Mouse (Mus musculus) megakaryocyte progenitor cell, adult 5-6 weeks (primary cell): ENCODE results near the gene Fbrs. TPM values are rescaled to one million over a fixed set of nuclear protein-coding genes. Genes with fewer than 3 reads are reported as not detected.
"Not testable (repeated sequence)": the region's sequence is repeated elsewhere in the genome, so short reads cannot be mapped to it uniquely, and the experiment has no call there.

Experiments
- ATAC-seq: replicated peaks from 2 replicates; pipeline ENCODE4 v1.8.0; 2016; ENCODE audit warnings: mild to moderate bottlenecking, moderate TSS enrichment, inconsistent platforms; ENCODE audit not compliant: poor library complexity
- total RNA-seq, 2 experiments: library from RNA; stranded (forward) in 1 of 2; stranded (reverse) in 1 of 2; fragments of 157-497, 149-512 nt in 1 of 2; fragments of 200-1000 nt in 1 of 2; gene quantifications; 2 replicates each; pipeline versions ENCODE4 v1.2.3 to v1.2.4; 2015 to 2017

Gene Fbrs
- total RNA-seq, 2 experiments from 2014 or later, result 19.5 to 90.7 TPM

DNA sequence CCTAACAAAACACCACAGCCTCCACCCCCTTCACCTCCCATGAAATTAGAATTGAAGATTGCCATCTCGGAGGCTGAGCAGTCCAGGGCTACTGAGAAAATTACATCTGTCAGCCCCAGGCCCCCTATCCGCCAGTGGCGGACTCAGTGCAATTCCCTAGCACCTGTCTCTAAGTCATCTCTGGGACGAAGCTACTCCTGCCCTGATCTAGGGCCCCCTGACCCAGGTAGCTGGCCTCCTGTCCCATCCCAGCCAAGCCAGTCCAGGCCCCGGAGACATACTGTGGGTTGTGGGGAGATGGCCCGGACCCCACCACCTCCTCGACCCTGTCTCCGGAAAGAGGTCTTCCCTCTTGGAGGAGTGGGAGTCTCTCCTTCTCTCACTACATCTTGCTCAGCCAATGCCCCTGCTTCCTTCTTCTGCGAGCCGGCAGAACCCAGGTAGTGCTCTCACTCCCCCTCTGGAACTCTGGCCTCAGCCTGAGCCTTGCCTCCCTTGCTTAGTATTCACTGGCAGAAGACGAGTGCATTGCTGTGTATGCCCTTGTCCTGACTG is 3.7 kb upstream of the Fbrs start:
- ATAC-seq, result no peak

DNA sequence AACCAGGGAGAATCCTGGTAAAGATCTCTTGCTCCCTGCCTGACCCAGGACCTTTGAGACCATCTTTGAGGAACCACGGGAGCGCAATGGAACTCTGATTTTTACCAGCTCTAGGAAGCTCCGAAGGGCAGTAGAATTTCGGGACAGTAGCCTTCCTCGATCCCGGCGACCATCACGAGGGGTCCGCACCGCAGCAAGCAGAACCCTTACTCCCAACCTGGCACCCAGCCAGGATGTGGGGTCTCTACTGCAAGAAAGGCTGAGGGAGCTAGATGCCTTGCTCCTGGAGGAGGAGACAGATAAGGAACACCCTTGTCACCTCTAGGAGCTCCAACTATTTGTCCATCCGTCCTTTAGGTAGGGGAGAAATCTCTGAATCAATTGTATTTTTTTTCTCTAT is 2.7 kb upstream of the Fbrs start:
- ATAC-seq, result no peak

DNA sequence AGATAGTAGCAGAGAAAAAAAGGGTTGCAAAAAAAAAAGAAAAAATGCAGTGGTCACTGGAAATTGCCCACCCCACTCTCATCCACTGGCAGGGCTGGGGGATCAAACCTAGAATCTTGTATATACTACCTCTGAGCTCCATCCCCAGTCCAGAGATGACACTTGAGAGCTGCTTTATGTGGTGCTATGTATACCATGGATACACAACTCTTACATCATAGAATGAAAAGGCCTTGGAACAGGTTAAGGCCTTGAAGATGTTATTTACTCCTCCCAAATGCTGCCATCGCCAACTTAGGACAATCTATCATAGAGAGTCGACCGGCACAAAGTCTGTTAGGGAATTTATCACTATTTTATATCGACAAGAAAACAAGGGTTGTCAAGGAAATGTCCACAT is 2.1 kb upstream of the Fbrs start:
- ATAC-seq, result no peak

DNA sequence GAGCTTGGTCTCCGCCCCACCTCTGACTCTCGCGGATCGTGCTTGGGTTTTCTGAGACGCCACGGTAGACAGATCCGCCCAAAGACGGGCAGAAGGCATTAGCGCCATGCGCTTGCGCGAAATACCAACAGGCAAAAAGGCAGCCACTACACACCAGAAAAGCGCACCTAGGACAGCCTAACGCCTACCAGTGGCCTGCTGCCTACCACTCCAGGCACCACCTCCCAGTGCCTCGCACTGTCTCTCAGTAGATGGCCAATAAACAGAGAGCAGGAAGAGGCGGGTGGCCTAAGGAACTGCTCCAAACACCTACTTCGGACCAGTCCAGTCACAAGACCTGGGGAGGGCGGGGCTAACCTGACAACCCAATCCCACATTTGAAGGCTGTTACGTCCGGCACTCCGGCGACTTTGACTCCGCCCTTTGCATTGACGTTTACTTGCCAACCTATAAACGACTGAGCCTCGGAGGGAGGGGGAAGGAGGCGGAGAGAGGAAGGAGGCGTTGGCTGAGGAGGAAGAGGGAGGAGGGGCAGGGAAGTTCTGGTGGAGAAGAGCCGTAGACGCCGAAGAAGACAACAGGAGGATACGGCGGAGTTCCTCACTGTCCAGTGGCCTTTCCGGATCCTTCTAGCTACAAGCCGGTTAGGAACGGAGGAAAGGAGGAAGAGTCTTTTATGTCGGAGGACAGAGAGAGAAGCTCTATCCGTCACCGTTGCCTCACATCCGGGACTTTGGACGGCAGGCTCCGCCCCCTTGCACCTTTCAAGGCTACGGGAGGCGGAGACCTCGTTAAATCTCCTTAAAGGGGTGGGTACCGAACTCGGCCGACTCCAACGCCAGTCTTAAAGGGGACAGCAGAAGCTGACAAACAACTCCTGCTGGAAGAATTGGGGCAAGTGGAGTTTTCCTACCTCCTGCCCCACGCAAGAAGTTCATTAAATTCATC is 1.0 kb upstream of the Fbrs start:
- peak; percentile 78 for ATAC-seq

DNA sequence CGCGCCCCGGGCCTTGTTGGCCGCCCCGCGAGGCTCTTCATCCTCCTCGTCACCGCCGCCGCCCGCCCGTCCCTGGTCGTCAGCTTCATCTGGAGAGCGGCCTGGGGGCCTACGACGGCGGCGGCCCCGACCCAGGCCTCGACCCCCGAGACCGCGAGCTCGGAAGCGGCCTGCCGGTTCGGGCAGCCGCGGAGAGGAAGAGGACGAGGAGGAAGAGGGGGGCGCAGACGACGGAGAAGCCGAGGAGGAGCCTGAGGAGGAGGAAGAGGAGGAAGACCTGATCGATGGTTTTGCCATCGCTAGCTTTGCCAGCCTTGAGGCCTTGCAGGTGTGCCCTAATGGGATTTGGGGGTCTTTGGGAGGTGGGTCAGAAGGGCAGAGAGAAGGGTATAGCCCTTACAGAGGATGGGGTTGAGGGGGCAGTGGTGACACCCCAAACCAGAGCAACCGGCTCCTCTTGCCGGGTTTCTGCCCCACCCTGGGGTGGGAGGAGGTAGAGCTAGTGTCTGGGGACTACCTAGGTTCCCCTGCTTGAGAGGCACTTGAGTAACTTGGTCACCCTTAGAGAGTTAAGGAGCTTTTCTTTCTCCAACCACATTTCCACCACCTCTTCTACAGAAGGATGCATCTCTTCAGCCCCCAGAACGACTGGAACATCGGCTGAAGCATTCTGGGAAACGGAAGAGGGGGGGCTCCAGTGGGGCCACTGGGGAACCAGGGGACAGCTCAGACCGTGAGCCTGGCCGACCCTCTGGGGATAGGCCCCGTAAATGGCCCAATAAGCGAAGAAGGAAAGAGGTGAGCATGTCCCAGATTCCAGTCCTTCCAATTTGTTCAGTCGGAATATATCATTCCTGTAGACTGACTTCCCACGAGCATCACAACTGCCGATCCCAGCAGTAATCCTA is 573 bp downstream of the Fbrs start:
- no peak for ATAC-seq

DNA sequence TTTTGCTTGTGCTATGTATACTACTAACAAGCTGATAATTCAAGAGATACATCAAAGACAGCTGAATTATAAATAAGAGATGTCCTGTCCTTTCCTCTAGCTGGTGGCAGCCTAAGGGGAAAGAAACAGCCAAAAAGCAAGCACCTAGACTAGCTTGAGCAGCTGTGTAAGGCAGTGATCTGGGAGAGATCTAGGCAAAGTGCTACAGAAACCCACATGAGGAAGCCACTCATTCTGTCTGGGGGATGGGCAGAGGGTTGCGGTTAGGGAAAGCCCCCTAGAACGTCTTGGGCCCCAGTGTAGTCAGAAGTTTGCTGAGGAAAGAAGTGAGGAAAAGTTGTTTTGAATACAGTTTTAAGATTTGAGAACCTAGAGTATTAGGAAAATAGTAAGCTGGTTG is 1.3 kb downstream of the Fbrs start:
- ATAC-seq, result no peak

DNA sequence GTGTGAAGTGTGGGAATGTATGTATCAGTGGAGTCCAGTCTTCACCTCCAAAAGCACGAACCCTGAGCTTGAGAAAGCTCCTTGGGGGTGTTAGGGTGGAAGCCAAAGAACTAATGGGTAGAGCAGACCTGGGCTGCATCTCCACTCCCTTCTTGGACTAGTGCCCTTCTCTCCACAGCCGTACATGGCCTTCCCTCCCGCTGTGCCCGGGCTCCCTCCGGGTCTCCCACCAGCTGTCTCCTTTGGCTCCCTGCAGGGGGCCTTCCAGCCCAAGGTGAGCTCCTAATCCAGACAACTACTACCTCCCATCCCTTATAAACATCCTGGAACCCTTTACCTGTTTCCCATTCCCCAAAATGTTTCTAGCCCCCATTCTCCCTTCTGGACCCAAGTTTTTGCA is 6.4 kb downstream of the Fbrs start:
- no peak for ATAC-seq

DNA sequence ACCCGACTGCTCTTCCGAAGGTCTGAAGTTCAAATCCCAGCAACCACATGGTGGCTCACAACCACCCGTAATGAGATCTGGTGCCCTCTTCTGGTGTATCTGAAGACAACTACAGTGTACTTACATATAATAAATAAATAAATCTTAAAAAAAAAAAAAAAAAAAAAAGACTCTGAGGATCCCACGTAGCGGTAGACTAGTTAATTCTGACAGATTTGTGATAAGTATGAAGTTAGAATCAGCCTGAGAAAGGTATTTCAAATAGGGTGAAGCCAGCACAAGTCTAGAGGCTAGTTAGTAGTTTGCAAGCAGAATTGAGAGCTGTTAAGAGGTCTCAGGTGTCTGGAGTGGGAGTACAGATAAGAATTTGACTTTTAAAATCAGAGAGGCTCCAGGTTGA is 9.4 kb downstream of the Fbrs start:
- ATAC-seq, result not testable (repeated sequence)

DNA sequence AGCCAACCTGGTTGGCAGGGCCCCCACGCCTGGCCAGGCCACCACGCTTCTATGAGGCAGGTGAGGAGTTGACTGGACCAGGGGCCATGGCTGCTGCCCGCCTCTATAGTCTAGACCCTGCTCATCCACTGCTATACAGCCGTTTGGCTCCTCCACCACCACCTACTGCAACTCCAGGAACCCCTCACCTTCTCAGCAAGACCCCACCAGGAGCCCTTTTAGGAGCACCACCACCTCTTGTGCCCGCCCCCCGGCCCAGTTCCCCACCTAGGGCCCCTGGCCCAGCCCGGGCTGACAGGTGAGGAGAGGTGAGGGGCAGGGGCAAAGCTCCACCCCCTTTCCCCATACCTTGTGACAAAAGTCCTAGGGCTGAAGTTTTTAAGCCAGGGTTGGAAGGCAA is 11.0 kb downstream of the Fbrs start:
- no peak for ATAC-seq

DNA sequence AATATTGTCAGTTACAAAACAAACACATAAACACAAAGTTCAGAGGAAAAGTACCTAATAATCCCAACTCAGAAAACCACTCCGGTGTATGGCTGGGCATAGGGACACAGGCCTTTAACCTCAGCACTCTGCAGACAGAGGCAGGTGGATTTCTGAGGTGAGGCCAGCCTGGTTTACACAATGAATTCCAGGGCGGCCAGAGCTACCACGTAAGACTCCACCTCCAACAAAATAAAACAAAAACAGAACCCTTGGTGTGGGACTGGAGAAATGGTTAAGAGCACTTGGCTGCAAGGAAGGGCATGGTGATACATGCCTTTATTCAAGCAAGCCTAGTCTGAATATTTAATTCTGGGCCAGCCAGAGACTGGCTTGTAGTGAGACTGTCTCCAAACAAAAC is 12.8 kb downstream of the Fbrs start:
- no peak for ATAC-seq

DNA sequence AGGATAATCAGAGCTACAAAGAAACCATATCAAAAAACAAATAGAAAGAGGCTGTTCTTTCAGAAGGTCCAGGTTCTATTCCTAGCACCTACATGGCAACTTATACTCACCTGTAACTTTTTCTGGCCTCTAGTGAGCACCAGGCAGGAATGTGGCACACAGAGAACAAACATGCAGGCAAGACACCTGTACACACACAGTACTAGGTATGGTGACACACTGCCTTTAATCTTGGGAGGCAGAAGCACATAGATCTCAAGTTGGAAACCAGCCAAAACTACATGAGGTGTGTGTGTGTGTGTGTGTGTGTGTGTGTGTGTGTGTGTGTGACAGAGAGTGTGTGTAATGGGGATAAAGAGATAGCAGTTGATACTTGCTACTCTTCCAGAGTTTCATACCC is 15.6 kb downstream of the Fbrs start:
- ATAC-seq, result no peak; the same call in 1 of the 2 replicates

DNA sequence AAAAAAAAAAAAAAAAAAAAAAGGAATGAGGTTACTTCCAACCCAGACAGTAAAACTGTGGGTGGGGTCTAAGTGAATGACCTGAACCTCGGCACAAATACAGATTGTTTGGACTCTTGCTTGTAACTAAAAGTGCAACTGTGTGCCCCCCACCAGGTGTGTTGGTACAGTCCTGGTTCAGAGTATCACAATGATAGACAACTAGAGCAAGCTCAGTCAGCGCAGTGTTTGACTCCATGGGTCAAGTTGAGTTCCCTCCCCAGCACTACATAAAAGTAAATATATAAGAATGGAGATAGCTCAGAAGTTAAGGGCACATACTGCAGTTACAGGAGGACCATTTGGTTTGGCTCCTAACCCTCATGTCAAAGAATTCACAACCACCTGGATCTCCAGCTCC is 18.4 kb downstream of the Fbrs start:
- ATAC-seq, result no peak

DNA sequence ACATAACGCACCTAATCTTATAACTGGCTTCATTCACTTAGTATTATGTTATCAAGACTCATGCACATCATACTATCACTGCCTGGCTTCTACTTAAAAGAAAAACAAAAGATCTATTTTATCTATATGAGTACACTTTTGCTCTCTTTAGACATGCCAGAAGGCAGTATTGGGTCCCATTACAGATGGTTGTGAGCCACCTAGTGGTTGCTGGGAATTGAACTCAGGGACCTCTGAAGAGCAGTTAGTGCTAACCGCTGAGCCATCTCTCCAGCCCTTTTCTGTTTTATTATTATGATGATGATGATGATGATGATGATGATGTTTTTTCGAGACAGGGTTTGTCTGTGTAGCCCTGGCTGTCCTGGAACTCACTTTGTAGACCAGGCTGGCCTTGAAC is 19.4 kb downstream of the Fbrs start:
- ATAC-seq, result peak; percentile 52

DNA sequence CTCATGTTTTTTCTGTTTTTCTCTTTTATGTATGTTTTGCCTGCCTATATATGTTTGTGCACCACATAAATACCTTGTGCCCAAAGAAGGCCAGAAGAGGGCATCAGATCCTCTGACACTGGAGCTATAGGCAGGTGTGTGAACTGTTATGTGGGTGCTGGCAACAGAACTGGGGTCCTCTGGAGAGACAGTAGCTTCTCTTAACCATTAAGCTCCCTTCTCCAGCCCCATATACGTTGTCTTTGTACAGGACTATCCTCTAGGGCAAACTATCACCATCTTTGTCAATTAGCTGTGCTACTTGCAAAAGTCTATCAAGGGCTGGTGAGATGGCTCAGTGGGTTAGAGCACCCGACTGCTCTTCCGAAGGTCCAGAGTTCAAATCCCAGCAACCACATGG is 29.3 kb downstream of the Fbrs start:
- no peak for ATAC-seq

DNA sequence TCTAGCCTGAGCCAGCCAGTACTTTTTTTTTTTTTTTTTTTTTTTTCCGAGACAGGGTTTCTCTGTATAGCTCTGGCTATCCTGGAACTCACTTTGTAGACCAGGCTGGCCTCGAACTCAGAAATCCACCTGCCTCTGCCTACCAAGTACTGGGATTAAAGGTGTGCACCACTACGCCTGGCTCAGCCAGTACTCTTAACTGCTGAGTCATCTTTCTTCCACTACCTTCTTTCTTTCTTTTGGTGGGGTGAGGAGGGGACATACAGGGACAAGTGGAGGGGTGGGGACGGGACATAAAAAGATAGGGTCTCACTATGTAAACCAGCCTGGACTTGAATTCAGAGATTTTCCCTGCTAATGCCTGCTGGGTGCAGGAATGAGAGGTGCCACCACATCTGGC is 30.8 kb downstream of the Fbrs start:
- ATAC-seq, result not testable (repeated sequence)

DNA sequence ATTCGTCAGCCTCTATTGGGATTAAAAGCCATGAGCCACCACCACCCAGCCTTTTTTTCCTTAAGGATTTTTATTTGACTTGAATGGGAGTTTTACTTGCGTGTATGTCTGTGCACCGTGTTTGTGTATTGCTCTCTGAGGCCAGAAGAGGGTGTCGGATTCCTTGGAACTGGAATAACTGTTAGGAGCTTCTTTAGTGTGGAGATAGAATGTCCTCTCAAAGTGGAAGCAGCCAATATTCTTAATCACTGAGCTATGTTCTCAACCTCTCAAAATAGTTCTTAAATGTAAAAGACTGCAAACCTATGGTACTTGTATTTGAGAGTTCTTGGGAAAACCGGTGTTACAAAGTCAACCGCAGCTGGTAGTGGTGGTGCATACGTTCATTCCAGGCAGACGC is 32.2 kb downstream of the Fbrs start:
- no peak for ATAC-seq

DNA sequence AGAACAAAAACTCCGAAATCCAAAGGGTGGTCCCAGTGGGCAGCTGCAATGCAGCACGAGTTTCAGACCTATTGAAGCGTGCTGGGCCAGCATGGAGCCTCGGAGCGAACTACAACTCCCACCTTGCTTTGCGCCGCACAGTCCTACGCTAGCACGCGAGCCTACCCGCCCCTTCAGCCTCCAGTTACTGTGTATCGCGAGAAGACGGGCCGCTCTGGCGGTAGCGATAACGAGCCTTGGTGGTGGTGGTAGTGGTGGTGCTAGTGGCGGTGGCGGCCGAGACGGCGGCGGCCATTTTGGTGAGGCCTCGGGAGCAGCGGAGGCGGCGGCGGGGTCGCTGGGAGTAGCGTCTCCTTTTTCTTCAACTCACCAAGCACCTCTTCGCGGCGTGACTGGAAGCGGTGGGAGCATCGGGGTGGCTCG is 32.8 kb downstream of the Fbrs start, which contains the start of gene Srcap:
Gene Srcap (plus strand): TSS at position 176 of the 423 bp plus-strand sequence.
- peak; percentile 94 for ATAC-seq

DNA sequence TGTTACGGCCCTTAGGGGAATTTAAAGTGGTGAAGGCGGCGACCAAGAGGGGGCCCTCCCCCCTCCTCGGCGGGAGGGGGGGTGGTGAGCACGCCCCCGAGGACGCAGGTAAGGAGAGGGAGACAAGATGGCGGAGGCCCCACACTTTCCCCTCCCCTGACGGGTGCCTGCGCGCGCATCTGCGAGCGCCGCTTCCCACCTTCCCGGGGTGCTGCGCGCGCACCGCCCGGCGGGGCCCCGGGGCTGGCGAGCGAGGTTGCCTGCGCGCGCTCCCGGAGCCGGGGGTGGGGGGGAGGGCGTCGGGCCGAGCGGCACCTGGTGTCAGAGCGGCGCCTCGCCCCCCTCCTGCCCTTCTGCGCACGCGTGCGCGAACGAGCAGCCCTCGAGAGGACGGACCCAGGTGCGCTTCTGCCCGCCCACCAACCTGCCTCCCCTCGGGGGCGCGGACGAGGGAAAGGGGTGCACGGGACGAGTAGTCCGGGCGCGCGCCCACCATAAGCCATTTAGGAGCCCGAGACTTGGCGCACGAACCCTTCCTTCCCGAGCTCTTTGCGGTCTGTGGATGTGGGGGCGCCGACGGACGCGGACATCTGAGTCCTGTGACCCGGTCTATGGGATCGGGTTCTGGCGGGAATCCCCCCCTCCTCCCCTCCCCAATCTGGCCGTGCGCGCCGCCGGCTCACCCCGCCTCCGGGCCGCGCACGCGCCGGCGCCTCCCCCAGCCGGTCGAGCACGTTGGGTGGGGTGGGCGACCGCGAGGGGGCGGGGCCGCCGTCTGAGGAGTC is 33.4 kb downstream of the Fbrs start:
- ATAC-seq, result peak; percentile 72

DNA sequence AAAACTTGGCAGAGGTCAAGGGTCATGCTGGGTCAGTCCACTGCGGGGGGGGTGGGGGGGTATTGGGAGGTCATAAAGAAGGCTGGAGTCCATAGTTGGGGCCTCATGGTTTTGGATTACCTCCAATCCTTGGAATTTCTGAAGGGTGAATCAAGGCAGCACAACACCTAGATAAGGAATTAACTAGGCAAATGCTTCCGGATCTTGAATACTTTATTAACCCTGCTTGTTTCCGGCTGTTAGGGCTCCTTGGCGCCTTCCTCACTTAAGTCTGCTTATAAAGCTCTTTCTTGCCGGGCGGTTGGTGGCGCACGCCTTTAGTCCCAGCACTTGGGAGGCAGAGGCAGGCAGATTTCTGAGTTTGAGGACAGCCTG is 34.0 kb downstream of the Fbrs start:
- ATAC-seq, result no peak; the same call in 1 of the 2 replicates

DNA sequence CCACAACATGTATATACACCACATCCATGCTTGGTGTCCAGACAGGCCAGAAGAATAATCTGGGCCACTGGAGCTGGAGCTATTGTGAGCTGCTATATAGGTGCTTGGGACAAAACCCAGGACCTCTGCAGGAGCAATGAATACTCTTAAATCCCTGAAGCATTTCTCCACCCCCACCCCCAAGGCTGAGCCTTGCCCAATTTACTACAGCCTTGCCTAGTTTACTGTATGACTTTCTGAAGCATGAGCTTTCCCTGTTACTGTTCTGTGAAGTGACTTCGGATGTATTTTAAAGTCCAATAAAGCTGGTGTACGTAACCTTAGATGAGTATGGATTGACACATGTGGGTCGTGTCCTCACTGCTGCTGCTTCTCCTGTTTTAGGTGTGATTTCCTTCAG is 34.8 kb downstream of the Fbrs start:
- no peak for ATAC-seq

DNA sequence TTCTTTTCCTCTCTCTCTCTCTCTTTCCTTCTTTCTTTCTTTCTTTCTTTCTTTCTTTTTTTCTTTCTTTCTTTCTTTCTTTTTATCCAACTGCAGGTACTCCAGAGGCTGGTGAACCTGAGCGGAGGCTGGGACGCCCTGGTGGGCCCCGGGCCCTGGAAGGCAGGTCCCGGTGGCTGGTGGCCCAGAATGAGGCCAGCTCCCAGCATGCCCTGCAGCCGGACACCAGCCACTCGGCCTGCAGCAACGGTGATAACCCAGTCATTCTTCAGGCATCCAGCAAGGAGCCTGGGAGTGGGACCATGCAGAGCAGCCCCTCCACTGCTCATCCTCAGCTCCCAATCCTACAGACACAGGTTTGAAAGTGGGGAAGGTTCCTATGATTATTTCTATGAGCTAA is 36.8 kb downstream of the Fbrs start:
- ATAC-seq, result no peak
